Mouse (Mus musculus): Measurements from ENCODE around the gene Lyrm7.

The Lyrm7 gene

DNA sequence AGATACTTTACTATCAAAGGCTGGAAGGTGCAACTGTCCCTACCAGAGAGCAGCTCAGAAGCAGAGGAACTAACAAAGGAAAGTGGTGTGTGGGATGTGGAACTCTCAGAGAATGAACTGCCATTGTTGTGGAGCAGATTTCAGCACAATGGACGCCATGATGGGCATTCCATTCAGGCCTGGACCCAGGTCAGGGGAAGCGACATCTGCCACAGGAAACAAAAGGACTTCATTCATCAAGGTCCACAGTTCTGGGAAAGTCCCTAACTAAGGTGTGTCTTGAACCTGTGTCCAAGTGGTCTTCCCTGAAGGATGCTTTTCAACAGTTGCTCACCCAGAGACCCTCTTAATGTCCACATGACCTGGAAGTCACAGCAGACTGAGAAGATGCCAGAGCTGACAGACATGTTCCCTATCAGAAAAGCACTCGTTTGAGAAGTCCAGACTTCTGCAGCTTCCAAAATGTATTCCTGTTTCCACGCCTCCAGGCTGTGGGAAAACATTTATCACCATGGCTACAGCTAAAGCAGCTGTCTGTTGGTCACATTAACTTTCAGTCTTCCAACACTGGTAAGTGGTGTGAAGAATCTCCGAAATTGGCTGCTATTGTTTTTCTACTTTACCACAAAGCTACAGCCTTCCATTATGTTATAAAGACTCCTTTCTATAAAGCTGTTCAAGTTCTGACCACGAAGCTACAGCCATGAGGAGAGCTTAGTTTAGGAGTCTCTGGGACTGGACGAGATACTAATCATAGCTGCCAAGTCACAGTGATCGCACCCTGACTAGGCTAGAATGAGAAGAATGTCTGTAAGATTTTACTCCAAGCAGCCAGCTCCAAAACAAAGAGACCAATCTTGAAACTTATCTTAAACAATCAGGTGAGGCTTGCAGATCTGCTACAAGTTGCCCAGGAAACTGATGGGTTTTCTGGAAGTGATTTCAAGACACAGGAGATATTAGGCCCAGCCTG, 15.0 kb downstream of the Lyrm7 start:
- DNase-seq (ENCODE audit: low spot score in 2 of 2) = no peak

- no peak for DNase-seq (ENCODE audit: low spot score in 2 of 2)
These were observed 15.8 kb downstream of the Lyrm7 start for GRCm38 (mm10) chr11:54844959-54845358.

DNA sequence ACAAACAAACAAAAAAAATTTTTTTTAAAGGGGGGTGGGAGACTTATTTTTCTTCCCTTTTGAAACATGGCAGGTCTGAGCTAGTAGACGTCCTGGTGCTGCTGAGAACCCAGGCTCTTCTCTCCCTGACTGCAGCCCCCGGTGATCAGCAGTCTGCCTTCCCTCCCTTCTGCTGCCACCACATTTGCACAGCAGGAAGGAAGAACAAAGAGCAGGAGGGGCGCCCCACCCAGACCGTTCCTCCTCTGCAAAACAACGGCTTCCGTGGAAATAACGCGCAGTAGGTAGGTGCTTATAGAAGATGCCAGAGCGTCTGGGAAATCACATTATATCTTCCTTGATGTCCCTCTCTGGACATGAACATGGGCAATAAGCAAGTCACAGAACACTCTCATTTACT, 16.3 kb downstream of the Lyrm7 start:
- DNase-seq (ENCODE audit: low spot score in 2 of 2) = peak in 1 of 2 experiments; percentile 43

- DNase-seq (ENCODE audit: low spot score in 2 of 2) = no peak
These were observed 19.8 kb downstream of the Lyrm7 start for GRCm38 (mm10) chr11:54840891-54841290.

DNA sequence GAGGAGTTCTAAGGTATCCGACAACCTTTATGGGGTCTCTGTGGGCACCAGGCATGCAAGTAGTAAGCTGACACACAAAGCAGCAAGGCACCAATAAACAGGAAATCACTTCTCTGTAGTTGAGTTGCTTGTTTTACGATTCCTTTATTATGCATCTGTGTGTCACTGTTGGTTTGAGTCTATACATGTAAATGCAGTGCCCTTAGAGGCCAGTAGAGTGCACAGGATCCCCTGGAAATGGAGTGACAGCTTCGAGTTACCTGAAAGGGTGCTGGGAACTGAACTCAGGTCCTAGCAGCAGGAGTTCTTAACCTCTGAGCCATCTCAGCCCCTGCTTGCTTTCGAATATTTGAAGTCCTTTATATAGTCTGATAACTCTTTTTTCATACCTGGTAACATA, 21.0 kb downstream of the Lyrm7 start:
- no peak for DNase-seq (ENCODE audit: low spot score in 2 of 2)

DNA sequence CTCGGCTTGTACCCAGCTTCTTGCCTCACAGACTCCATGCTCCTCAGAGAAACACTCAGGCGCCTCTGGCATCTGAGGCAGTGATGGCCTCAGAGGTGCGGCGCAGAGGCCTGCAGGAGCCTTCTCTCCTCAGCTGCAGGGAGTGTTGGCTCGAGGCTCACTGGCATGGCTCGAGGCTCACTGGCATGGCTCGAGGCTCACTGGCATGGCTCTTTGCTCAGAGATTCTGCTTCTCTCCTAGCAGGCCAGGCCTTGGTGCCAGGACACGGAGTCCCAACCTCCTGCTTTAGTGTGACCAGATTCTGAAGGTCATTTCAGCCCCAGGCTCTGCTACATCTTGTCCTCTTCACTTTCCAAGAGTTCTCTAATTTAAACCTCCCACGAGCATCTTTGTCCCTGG, 24.6 kb downstream of the Lyrm7 start:
- DNase-seq (ENCODE audit: low spot score in 2 of 2) = peak in 1 of 2 experiments; percentile 40

DNA sequence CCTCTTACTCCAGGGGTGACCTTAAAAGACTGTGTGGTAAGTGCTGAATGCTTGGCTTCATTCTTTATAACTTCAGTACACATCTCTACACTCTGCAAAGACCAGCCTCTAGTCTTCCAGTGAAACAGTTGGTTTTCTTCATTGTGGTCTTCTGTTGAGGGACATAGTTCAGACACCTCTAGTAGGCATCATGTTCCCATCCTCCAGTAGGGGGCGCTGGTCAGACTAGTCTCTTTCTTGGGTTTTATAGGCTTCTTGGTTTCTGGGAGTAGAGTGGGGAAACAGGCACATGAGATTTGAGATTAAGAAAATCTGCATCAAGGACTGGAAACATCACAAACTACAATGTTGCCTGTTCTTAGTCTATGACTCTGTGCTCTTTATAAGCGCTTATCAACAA, 26.1 kb downstream of the Lyrm7 start:
- DNase-seq (ENCODE audit: low spot score in 2 of 2) = peak in 1 of 2 experiments; percentile 49

GRCm38 (mm10) chr11:54833833-54834232, 26.9 kb downstream of the Lyrm7 start:
- DNase-seq (ENCODE audit: low spot score in 2 of 2) = no peak

- peak in 1 of 2 experiments; percentile 27 for DNase-seq (ENCODE audit: low spot score in 2 of 2)
These were observed 33.9 kb downstream of the Lyrm7 start for GRCm38 (mm10) chr11:54826819-54827218.

- peak in 1 of 2 experiments; percentile 32 for DNase-seq (ENCODE audit: low spot score in 2 of 2)
These were observed 34.9 kb downstream of the Lyrm7 start for GRCm38 (mm10) chr11:54825774-54826173.

GRCm38 (mm10) chr11:54823467-54823866, 37.2 kb downstream of the Lyrm7 start:
- no peak for DNase-seq (ENCODE audit: low spot score in 2 of 2)

DNA sequence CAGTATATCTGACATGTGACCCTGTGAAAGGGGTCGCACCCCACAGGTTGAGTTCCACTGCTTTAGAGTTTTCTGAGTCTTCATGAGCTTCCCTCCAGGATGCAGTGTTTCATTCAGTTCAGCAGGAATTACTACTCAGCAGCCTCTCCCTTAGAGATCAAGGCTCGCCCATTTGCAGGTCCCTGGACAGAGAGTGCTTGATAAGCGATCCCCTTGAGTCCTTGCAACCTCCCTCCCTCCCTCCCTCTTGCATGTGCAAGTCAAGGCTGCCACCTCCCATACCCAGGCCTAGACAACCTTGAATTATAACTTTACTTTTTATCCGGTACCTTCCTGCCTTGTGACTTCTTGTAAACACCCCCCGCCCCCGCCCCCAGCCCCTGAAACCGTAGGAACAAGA, 41.2 kb downstream of the Lyrm7 start:
- no peak for DNase-seq (ENCODE audit: low spot score in 2 of 2)

GRCm38 (mm10) chr11:54817449-54817848, 43.3 kb downstream of the Lyrm7 start:
- DNase-seq (ENCODE audit: low spot score in 2 of 2) = no peak

DNA sequence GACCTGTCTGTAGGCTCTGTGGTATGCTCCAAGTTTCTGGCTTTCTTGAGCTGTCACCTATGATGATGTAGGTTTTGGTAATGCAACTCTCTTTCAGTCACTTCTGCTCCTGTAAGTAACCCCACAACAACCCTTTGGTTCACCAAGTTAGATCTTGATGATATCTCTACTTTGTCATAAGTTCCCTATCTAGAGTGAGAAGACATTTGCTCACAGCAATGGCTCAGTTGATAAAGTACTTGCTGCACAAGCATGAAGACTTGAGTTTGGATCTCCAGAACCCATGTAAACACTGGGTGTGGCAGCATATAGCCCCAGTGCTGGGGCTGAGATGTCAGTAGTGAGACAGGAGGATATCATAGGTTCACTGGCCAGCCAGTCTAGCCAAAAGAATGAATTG, 45.1 kb downstream of the Lyrm7 start:
- DNase-seq (ENCODE audit: low spot score in 2 of 2) = no peak

DNA sequence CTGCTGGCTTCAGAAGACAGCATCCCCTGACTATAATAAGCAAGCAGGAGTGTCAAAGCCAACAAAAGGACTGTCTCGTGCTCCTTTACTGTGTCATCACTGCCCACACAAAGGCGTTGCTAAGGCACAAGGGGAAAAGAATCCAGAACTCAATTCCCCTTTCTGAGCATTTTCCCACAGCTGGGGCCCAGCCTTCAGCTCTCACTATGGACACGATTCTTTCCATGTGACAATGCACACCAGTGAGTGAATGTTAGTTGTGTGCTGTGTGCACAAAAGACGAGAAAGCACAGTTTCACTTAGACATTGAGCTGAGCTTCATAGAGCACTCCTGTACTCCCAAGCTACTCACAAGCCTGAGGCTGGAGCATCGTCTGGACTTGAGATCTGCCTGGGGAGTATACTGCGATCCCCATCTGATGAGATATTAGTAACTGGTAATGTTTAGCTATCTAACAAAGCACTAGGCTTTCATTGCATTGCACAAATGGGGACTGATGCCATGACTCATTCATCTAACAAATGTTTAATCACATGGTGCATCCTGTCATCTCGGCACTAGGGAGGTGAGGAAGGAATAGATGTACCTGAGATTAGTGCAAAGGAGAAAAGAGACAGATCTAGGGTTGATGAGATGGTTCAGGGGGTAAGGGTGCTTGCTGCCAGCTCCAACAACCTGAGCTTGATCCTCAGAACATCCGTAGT, 47.8 kb downstream of the Lyrm7 start:
- DNase-seq (ENCODE audit: low spot score in 2 of 2) = no peak

DNA sequence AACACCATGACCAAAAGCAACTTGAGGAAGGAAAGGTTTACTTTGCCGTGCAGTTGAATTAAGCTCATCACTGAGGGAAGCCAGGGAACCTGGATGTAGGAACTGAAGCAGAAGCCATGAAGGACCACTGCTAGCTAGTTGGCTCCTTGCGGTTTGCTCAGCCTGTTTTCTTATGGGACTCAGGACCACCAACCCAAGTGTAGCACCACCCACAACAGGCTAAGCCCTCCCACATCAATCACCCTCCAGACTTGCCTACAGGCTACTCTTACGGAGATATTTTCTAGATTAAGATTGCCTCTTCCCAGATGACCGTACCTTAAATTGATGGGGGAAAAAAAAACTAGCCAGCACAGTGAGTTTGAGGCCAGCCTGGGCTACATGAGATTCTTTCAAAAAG, 48.4 kb downstream of the Lyrm7 start:
- DNase-seq (ENCODE audit: low spot score in 2 of 2) = no peak

GRCm38 (mm10) chr11:54811054-54811453, 49.7 kb downstream of the Lyrm7 start:
- DNase-seq (ENCODE audit: low spot score in 2 of 2) = no peak

DNA sequence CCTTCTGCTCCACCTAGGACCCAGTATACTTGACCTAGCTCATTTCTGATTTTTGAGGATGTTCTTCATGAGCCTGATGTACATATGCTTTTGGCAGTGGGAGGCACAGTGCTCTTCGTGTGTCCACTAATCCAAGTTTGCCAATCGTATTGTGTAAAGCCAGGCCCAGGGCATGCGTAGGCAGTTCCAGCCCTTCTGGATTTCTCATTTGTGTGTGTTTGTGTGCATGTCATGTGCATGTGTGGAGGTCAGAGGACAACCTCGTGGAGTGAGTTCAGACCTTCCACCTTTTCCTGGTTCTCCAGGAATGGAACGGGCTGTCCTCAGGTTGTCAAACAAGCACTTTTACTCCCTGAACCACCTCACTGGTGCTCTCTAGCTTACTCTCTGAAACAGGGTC, 51.1 kb downstream of the Lyrm7 start:
- DNase-seq (ENCODE audit: low spot score in 2 of 2) = no peak

DNA sequence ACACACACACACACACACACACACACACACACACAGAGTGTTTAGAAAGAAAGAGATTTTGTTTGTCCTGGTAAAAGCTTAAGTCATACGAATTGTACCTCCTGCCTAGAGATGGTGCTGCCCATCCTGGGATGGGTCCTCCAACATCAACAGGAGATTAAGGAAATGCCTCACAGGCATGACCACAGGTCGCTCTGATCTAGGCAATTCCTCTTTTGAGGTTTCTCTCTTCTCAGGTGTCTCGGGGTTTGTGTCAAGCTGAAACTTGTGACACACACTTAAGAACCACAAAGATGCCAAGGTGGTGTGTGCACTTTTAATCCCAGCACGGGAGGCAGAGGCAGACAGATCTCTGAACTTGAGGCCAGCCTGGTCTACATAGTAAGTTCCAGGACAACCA, 52.5 kb downstream of the Lyrm7 start:
- DNase-seq (ENCODE audit: low spot score in 2 of 2) = peak in 1 of 2 experiments; percentile 19

DNA sequence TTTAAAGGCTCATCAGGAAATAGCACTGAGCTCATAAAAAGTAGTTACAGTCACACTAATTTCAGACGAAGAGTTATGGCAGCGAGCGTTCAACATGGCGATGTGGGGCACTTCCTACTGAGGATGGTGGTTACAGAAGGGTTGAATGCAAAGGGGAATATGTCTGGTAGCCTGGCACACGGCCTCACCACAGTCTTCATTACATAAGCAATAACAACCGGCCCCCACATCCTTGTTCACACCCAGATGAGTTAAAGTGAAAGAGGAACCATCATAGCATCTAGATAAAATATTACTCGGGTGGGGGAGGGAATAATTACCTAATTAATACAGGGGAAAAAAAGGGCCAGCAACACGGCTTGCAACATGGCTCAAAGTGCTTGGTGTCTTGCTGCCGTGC, 53.0 kb downstream of the Lyrm7 start:
- peak in 1 of 2 experiments; percentile 48 for DNase-seq (ENCODE audit: low spot score in 2 of 2)

- DNase-seq (ENCODE audit: low spot score in 2 of 2) = no peak
These were observed 53.8 kb downstream of the Lyrm7 start for GRCm38 (mm10) chr11:54806891-54807290.

DNA sequence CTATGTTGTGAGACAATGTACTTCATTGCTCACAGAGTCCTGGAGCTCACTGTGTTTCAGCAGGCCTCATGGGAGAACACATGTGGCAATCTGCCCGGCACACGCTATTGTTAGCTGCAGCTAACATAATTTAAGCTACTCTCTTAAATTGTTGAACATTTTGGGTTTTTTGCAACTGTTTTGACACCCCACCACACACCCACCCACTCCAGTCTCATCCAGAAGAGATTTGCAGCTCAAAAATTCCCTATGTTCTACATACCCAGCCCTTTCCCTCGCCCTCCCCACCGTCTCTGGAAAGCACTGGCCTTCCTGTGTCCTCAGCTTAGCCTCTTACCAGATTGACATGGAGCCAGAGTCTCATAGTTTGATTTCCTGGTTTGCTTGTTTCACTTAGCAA, 55.5 kb downstream of the Lyrm7 start:
- no peak for DNase-seq (ENCODE audit: low spot score in 2 of 2)

- no peak for DNase-seq (ENCODE audit: low spot score in 2 of 2)
These were observed 58.1 kb downstream of the Lyrm7 start for GRCm38 (mm10) chr11:54802621-54803020.
